Mouse (Mus musculus): ENCODE results near the gene Farsb.

DNA sequence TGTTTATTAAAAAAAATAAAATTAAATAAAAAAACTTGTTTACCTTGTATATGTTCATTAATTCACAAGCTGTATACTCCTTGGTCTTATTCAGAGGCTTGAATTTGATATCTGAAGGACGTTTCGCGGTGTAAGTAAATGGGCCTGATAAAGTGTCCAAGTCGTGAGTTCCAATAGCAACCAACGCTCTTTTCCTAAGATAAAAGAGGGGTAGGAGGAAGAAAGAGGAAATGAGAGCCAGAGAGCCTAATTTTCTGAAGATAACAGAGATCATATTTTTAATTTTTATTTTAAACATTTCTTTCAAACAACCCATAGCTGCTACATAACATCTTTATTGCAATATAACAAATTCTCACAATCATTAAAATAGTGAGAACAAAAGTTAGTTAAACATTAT lies 16.3 kb downstream of the Farsb start:
- no peak for TF ChIP-seq CTCF (IDR thresholded peaks at IDR 0.05; ENCODE audit: low read depth, low read length)
- TF ChIP-seq GATA2 (IDR thresholded peaks at IDR 0.05; ENCODE audit: borderline replicate concordance, low read depth, low read length), result no peak
- no peak for TF ChIP-seq TAL1 (conservative IDR thresholded peaks at IDR 0.05; ENCODE audit: low read depth, low read length)
- no peak for TF ChIP-seq GATA1 (IDR thresholded peaks at IDR 0.05; ENCODE audit: borderline replicate concordance, low read length)

All from G1E (cell line).